Mouse (Mus musculus): Measurements from ENCODE around the gene Hist1h2bl. TPM values are rescaled to one million over a fixed set of nuclear protein-coding genes. Genes with fewer than 3 reads are reported as not detected.

Hist1h2bl gene
- polyA plus RNA-seq, 2 experiments from 2014 or later: not detected

GRCm38 (mm10) chr13:21722373-21722925 lies 6.5 kb upstream of the Hist1h2bl start:
- ATAC-seq: no peak

- peak; percentile 95 for ATAC-seq
Measured at GRCm38 (mm10) chr13:21721757-21722372, 5.9 kb upstream of the Hist1h2bl start, which contains the start of gene Hist1h2bm. Hist1h2bm (plus strand) TSS chr13:21722044.

- peak; percentile 10 for ATAC-seq
Measured at GRCm38 (mm10) chr13:21721107-21721756, 5.3 kb upstream of the Hist1h2bl start.

GRCm38 (mm10) chr13:21718381-21719080 lies 2.6 kb upstream of the Hist1h2bl start:
- no peak for ATAC-seq

- peak; percentile 52 for ATAC-seq
Measured at GRCm38 (mm10) chr13:21717397-21718357, 1.7 kb upstream of the Hist1h2bl start, which contains the start of gene Hist1h3h. Hist1h3h (plus strand) TSS chr13:21717659.

GRCm38 (mm10) chr13:21716540-21717391 lies 823 bp upstream of the Hist1h2bl start:
- peak; percentile 2 for ATAC-seq

GRCm38 (mm10) chr13:21715131-21715863 lies 646 bp downstream of the Hist1h2bl start:
- ATAC-seq: no peak

- no peak for ATAC-seq
Measured at GRCm38 (mm10) chr13:21714725-21715124, 1.2 kb downstream of the Hist1h2bl start.

- ATAC-seq: no peak
Measured at GRCm38 (mm10) chr13:21711698-21712097, 4.2 kb downstream of the Hist1h2bl start.

- peak; percentile 71 for ATAC-seq
Measured at GRCm38 (mm10) chr13:21710821-21711525, 5.0 kb downstream of the Hist1h2bl start.

- ATAC-seq: peak; percentile 75
Measured at GRCm38 (mm10) chr13:21710031-21710711, 5.8 kb downstream of the Hist1h2bl start.

GRCm38 (mm10) chr13:21706669-21707068 lies 9.3 kb downstream of the Hist1h2bl start:
- no peak for ATAC-seq

- no peak for ATAC-seq
Measured at GRCm38 (mm10) chr13:21697811-21698210, 18.1 kb downstream of the Hist1h2bl start, which contains the start of gene Olfr1359. Olfr1359 (plus strand) TSS chr13:21698111.

- ATAC-seq: no peak
Measured at GRCm38 (mm10) chr13:21677305-21677704, 38.6 kb downstream of the Hist1h2bl start, which contains the start of gene Olfr1360. Olfr1360 (minus strand) TSS chr13:21677405.
